Mouse (Mus musculus) thymus, postnatal 0 days (tissue): ENCODE results near the gene Ppp1cb. TPM values are rescaled to one million over a fixed set of nuclear protein-coding genes. Genes with fewer than 3 reads are reported as not detected.
"Not testable (repeated sequence)": the region's sequence is repeated elsewhere in the genome, so short reads cannot be mapped to it uniquely, and the experiment has no call there.

Experiments used
- DNase-seq: peaks from one replicate; pipeline ENCODE4 v3.0.0-alpha.2; 2015; ENCODE audit warnings: low spot score
- polyA plus RNA-seq: library from polyadenylated mRNA; unstranded; fragments of >200 nt; fragmentation: Nextera tagmentation; extraction: Ambion mirVana; gene quantifications from 2 replicates; pipeline ENCODE4 v1.2.1, GENCODE M21; 2015

Ppp1cb gene
- 207 TPM in 2 replicates for polyA plus RNA-seq

DNA sequence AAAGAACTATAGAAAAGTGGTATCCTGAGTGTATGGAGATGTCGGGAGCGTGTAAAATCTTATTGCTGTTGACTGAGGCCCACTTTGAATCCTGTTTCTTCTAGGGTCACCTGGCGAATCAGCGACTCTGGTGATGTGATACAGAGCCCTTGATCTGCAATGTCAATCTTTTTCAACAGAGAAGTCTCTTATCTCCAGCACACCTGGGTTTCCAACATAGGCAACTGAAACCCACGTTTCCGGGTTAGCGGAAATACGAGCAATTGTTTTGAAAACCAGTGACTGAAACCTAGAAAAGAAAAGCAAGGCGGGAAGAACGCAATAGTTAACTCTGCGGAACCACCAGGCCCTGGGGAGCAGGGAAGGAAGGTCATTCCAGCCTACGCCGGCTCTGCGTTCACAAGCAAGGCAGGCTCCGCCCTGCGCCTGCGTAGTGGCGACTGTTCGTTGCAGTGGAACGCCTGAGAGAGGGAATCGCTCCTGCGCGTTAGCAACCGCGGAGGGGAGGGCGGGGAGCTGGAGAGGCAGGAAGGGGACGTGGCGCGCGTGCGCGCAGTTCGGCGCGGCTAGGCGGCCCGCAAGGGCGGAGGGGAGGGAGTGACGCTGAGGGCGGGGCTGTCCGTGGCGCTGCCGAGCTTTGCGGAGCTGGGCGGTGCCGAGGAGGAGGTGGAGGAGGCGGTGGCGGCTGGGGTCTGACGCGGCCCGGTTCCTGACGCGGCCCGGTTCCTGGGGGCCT lies at the start of gene Ppp1cb:
Gene Ppp1cb, plus strand, starts transcription at position 436 of the 736 bp plus-strand sequence.
- DNase-seq = peak; percentile 98

- DNase-seq = no peak
Observed at GRCm38 (mm10) chr5:32409747-32410146, 48.9 kb upstream of the Ppp1cb start.

GRCm38 (mm10) chr5:32410954-32411688 lies 47.5 kb upstream of the Ppp1cb start:
- no peak for DNase-seq

GRCm38 (mm10) chr5:32412186-32412950 lies 46.3 kb upstream of the Ppp1cb start:
- no peak for DNase-seq

- no peak for DNase-seq
Observed at GRCm38 (mm10) chr5:32413083-32413482, 45.6 kb upstream of the Ppp1cb start.

- no peak for DNase-seq
Observed at GRCm38 (mm10) chr5:32413569-32413968, 45.1 kb upstream of the Ppp1cb start.

GRCm38 (mm10) chr5:32414461-32414985 lies 44.1 kb upstream of the Ppp1cb start:
- no peak for DNase-seq

- no peak for DNase-seq
Observed at GRCm38 (mm10) chr5:32415554-32415953, 43.1 kb upstream of the Ppp1cb start.

DNA sequence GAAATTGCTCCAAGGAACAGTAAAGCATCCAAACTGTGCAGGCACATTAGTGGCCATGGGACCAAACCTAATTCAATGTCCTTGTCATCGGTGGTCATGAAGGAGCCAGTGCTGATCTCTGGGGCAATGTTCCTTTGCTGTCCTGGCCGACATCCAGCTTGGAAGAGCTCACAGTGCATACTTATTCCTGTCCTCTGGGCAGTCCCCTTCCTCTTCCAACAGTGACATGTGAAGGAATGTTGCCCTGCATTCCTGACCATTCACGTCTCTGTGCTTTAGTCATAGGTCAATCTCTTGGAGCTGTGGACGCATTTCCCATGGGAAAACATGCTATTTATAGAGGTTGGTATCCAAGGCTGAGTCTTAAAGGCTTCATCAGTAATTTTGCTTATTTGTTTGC lies 41.8 kb upstream of the Ppp1cb start:
- no peak for DNase-seq

DNA sequence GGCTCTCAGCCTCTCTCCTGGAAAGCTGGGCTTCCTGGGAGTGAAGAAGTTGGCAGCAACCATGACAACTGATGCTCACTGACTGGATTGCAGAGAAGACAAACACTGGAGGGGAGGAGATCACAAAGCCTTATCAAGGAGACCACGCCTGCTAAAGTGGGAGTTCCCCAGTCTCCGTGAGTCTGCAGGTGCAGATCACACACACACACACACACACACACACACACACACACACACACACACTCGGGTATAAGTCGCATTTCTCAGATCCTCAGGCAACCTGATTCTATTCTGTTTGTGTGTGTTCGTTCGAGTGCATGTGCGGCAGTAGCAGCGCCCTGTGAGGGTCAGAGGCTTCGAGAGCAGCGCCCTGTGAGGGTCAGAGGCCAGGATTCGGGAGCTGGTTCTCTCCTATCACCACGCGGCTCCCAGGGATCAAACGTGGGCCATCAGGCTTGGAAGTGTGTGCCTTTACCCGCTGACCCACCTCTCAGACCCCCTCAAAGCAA lies 36.5 kb upstream of the Ppp1cb start:
- peak; percentile 28 for DNase-seq

- no peak for DNase-seq
Observed at GRCm38 (mm10) chr5:32423339-32424046, 35.1 kb upstream of the Ppp1cb start.

- no peak for DNase-seq
Observed at GRCm38 (mm10) chr5:32424464-32424863, 34.2 kb upstream of the Ppp1cb start.

- no peak for DNase-seq
Observed at GRCm38 (mm10) chr5:32425485-32426171, 33.0 kb upstream of the Ppp1cb start.

DNA sequence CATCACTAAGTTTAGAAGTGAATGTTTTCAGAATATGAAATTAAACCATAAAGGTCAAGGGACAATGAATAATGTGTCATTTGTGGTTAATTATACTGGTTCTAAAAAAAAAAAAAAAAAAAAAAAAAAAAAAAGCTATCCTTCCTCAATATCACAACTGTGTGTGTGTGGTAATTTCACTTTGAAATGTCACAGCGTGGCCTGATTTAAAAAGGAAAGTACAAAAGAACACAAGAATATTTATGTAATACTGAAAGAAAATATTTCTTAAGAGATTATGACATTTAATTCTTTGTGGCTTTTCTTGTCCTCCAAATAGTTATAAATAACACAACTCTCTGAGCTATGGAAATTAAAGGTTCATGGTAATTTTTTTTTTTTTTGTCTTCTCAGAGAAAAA lies 28.2 kb upstream of the Ppp1cb start:
- DNase-seq = no peak

DNA sequence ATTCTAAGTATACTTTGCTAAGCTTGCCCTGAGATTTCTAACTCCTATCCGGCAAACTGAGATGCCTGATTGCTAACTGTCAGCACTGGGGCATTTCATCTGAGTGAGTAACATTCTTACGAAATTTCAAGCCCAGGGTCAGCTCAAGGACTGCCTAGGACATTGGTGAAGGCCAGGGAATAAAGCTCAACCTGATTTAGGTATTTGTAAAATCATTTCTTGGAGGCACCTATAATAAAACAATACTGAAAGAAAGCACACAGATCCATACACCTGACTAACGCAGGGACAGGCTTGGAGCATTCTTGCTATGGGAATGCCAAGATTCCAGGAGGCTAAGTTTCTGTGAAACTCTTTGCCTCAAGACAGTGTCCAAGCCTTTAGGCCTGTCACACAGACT lies 24.3 kb upstream of the Ppp1cb start:
- DNase-seq = not testable (repeated sequence)

- no peak for DNase-seq
Observed at GRCm38 (mm10) chr5:32435612-32436011, 23.0 kb upstream of the Ppp1cb start.

GRCm38 (mm10) chr5:32437901-32438563 lies 20.6 kb upstream of the Ppp1cb start:
- DNase-seq = peak; percentile 28

DNA sequence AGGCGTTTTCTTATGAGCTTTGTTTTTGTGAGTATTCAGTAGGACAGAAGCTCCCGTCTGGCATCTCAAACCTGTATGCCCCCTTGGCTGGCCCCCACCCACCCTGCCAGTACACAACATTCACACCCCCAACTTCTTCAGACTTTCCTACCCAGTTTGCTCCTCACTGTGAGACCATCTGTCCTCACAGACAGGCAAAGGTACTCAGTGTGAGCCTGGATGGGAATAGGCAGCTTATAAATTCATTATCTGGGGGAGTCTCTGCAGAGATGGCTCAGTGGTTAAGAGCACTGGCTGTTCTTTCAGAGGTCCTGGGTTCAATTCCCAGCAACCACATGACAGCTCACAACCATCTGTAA lies 20.1 kb upstream of the Ppp1cb start:
- no peak for DNase-seq

- no peak for DNase-seq
Observed at GRCm38 (mm10) chr5:32441336-32441735, 17.3 kb upstream of the Ppp1cb start.
